Mouse (Mus musculus): Measurements from ENCODE around the gene Bcas2. TPM values are rescaled to one million over a fixed set of nuclear protein-coding genes. Genes with fewer than 3 reads are reported as not detected.
"Not testable (repeated sequence)": the region's sequence is repeated elsewhere in the genome, so short reads cannot be mapped to it uniquely, and the experiment has no call there.

Gene Bcas2
- 10 to 100 TPM; 64.6 to 67.7 TPM for total RNA-seq (2021)

GRCm38 (mm10) chr3:103171505-103172267, at the start of gene Bcas2:
Gene Bcas2, plus strand, starts transcription at chr3:103171655.
- DNase-seq (ENCODE audit: extremely low spot score in 1 of 2, low spot score in 1 of 2): peak; percentile 95 to 99

GRCm38 (mm10) chr3:103123636-103124035, 47.8 kb upstream of the Bcas2 start:
- no peak for DNase-seq (ENCODE audit: extremely low spot score in 1 of 2, low spot score in 1 of 2)

- DNase-seq (ENCODE audit: extremely low spot score in 1 of 2, low spot score in 1 of 2): no peak
Measured at GRCm38 (mm10) chr3:103126138-103126537, 45.3 kb upstream of the Bcas2 start.

GRCm38 (mm10) chr3:103127177-103127576, 44.3 kb upstream of the Bcas2 start:
- DNase-seq (ENCODE audit: extremely low spot score in 1 of 2, low spot score in 1 of 2): no peak

- no peak for DNase-seq (ENCODE audit: extremely low spot score in 1 of 2, low spot score in 1 of 2)
Measured at GRCm38 (mm10) chr3:103127721-103128120, 43.7 kb upstream of the Bcas2 start.

GRCm38 (mm10) chr3:103128251-103128650, 43.2 kb upstream of the Bcas2 start:
- DNase-seq (ENCODE audit: extremely low spot score in 1 of 2, low spot score in 1 of 2): no peak

GRCm38 (mm10) chr3:103129367-103130159, 41.9 kb upstream of the Bcas2 start:
- no peak for DNase-seq (ENCODE audit: extremely low spot score in 1 of 2, low spot score in 1 of 2)

- no peak for DNase-seq (ENCODE audit: extremely low spot score in 1 of 2, low spot score in 1 of 2)
Measured at GRCm38 (mm10) chr3:103130236-103130751, 41.2 kb upstream of the Bcas2 start.

GRCm38 (mm10) chr3:103133098-103133497, 38.4 kb upstream of the Bcas2 start:
- no peak for DNase-seq (ENCODE audit: extremely low spot score in 1 of 2, low spot score in 1 of 2)

GRCm38 (mm10) chr3:103136414-103137077, 34.9 kb upstream of the Bcas2 start:
- DNase-seq (ENCODE audit: extremely low spot score in 1 of 2, low spot score in 1 of 2): no peak

- DNase-seq (ENCODE audit: extremely low spot score in 1 of 2, low spot score in 1 of 2): no peak
Measured at GRCm38 (mm10) chr3:103139047-103139446, 32.4 kb upstream of the Bcas2 start.

- not testable (repeated sequence) for DNase-seq (ENCODE audit: extremely low spot score in 1 of 2, low spot score in 1 of 2)
Measured at GRCm38 (mm10) chr3:103140095-103140838, 31.2 kb upstream of the Bcas2 start.

GRCm38 (mm10) chr3:103141287-103141686, 30.2 kb upstream of the Bcas2 start:
- DNase-seq (ENCODE audit: extremely low spot score in 1 of 2, low spot score in 1 of 2): no peak

- no peak for DNase-seq (ENCODE audit: extremely low spot score in 1 of 2, low spot score in 1 of 2)
Measured at GRCm38 (mm10) chr3:103142366-103142765, 29.1 kb upstream of the Bcas2 start.

GRCm38 (mm10) chr3:103145336-103145735, 26.1 kb upstream of the Bcas2 start:
- DNase-seq (ENCODE audit: extremely low spot score in 1 of 2, low spot score in 1 of 2): no peak

GRCm38 (mm10) chr3:103145791-103146190, 25.7 kb upstream of the Bcas2 start:
- no peak for DNase-seq (ENCODE audit: extremely low spot score in 1 of 2, low spot score in 1 of 2)

GRCm38 (mm10) chr3:103146330-103147166, 24.9 kb upstream of the Bcas2 start:
- DNase-seq (ENCODE audit: extremely low spot score in 1 of 2, low spot score in 1 of 2): no peak

GRCm38 (mm10) chr3:103147775-103148174, 23.7 kb upstream of the Bcas2 start:
- no peak for DNase-seq (ENCODE audit: extremely low spot score in 1 of 2, low spot score in 1 of 2)

- DNase-seq (ENCODE audit: extremely low spot score in 1 of 2, low spot score in 1 of 2): no peak
Measured at GRCm38 (mm10) chr3:103148941-103149340, 22.5 kb upstream of the Bcas2 start.
